Mouse (Mus musculus): ENCODE measurements around the gene Gm4952. TPM values are rescaled to one million over a fixed set of nuclear protein-coding genes. Genes with fewer than 3 reads are reported as not detected.

Gm4952 gene
- total and polyA plus RNA-seq, 3 experiments: 0.17 to 0.26 TPM; not detected in 1

DNA sequence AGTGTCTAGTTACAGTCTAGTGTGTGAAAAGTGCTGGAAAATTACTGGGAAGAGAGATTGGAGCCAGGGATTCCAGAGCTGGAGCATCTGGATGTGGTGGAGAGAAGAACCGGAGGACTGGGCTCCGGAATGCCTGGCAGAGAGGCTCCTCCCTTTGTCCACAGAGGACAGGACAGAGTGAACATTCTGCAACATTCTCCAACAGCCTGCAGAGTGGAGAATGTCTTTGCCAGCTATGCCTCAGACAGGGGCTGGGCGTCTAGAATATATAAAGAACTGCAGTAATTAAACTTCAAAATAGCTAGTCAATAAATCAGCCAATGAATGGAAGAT lies 2.7 kb upstream of the Gm4952 start:
- TF ChIP-seq MAZ (IDR thresholded peaks at IDR 0.05; ENCODE audit: low read depth, low read length) (no peak), JUND (conservative IDR thresholded peaks at IDR 0.05; ENCODE audit: low read depth, low read length) (no peak), POLR2AphosphoS2 (IDR thresholded peaks at IDR 0.05; ENCODE audit: low read depth, low read length) (no peak), MEF2A (IDR thresholded peaks at IDR 0.05; ENCODE audit: borderline replicate concordance, low read depth, low read length) (no peak), RAD21 (IDR thresholded peaks at IDR 0.05; ENCODE audit: low read depth, low read length) (no peak), IRF4 (IDR thresholded peaks at IDR 0.05; ENCODE audit: low read depth, low read length) (no peak), UBTF (IDR thresholded peaks at IDR 0.05; ENCODE audit: low read depth, low read length) (no peak), SIN3A (IDR thresholded peaks at IDR 0.05; ENCODE audit: low read length) (no peak), CHD2 (IDR thresholded peaks at IDR 0.05; ENCODE audit: low read length) (no peak)
- H3K4me2 ChIP-seq (ENCODE audit: insufficient read depth, low read depth, poor library complexity, severe bottlenecking): no peak overlapping the region

DNA sequence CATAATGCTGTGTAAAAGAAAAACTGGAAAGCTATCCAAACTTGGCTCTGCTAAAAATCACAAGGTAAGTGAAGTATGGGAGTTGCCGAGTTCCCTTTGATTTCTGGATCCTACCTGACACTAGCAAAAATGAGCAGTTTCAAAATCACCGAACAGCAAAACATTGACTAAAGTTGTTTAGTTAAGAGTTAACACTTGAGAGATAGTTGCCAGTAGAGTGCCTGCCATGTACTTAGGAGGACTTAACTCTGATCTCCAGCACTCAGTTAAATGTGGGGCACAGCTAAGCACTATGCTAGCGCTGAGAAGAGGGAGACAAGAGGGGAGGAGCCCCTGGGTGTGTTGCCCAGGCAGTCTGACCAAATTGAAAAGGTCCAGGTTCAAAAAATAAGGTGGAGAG lies 1.1 kb upstream of the Gm4952 start:
- Histone ChIP-seq H3K4me3 (replicated peaks in 1 of 3; ENCODE audit: low read depth in 2 of 3, low read length in 2 of 3, poor library complexity in 1 of 3) (no peak overlapping the region), H3K27ac (ENCODE audit: insufficient read depth, low read depth) (no peak overlapping the region), H3K9me3 (replicated peaks; ENCODE audit: low read length) (no peaks in the 10 kb centered on the region), H3K4me2 (ENCODE audit: insufficient read depth, low read depth, poor library complexity, severe bottlenecking) (no peak overlapping the region), H3K4me1 (ENCODE audit: control insufficient read depth in 1 of 2, insufficient read depth in 2 of 2) (peaks cover 4 to 7% of the 10 kb centered on the region in 2 experiments), H3K36me3 (replicated peaks in 1 of 2; ENCODE audit: control insufficient read depth in 1 of 2, insufficient read depth in 1 of 2, low read length in 1 of 2) (no peaks in the 10 kb centered on the region), H3K79me2 (replicated peaks; ENCODE audit: control insufficient read depth, extremely low read depth, insufficient read depth, poor library complexity, severe bottlenecking) (no peaks in the 10 kb centered on the region), H3K9ac (ENCODE audit: insufficient read depth, low read depth) (no peak overlapping the region), H3K27me3 (replicated peaks) (no peaks in the 10 kb centered on the region)
- no peak for DNase-seq (ENCODE audit: extremely low read depth)
- in situ Hi-C loops (cut with MboI; ENCODE audit: low pct_ligation_motif_present, low pct_unique_long_range_greater_than_20kb, low sequenced_read_pairs): no loop called here
- dilution Hi-C loops (cut with MboI; ENCODE audit: extremely low pct_ligation_motif_present, extremely low pct_unique_long_range_greater_than_20kb, low sequenced_read_pairs): no loop called here
- TF ChIP-seq ZKSCAN1 (IDR thresholded peaks at IDR 0.05; ENCODE audit: borderline replicate concordance, low read depth, low read length): no peak

More for the DNA sequence above, 2.7 kb upstream of the Gm4952 start:
- dilution Hi-C loops (cut with MboI; ENCODE audit: extremely low pct_ligation_motif_present, extremely low pct_unique_long_range_greater_than_20kb, low sequenced_read_pairs): no loop called here
- in situ Hi-C loops (cut with MboI; ENCODE audit: low pct_ligation_motif_present, low pct_unique_long_range_greater_than_20kb, low sequenced_read_pairs): no loop called here
- H3K79me2 ChIP-seq (replicated peaks; ENCODE audit: control insufficient read depth, extremely low read depth, insufficient read depth, poor library complexity, severe bottlenecking): no peaks in the 10 kb centered on the region
- no peaks in the 10 kb centered on the region for H3K9me3 ChIP-seq (replicated peaks; ENCODE audit: low read length)
- H3K4me1 ChIP-seq (ENCODE audit: control insufficient read depth in 1 of 2, insufficient read depth in 2 of 2): peaks cover 4 to 7% of the 10 kb centered on the region in 2 experiments
- no peak overlapping the region for H3K27ac ChIP-seq (ENCODE audit: insufficient read depth, low read depth)
- H3K27me3 ChIP-seq (replicated peaks): no peaks in the 10 kb centered on the region
- peaks cover 0 to 5% of the 10 kb centered on the region in 2 experiments for H3K36me3 ChIP-seq (replicated peaks in 1 of 2; ENCODE audit: control insufficient read depth in 1 of 2, insufficient read depth in 1 of 2, low read length in 1 of 2)
- no peak overlapping the region for H3K9ac ChIP-seq (ENCODE audit: insufficient read depth, low read depth)
- no peak overlapping the region for H3K4me3 ChIP-seq (replicated peaks in 1 of 3; ENCODE audit: low read depth in 2 of 3, low read length in 2 of 3, poor library complexity in 1 of 3)
- no peak for DNase-seq (ENCODE audit: extremely low read depth)

DNA sequence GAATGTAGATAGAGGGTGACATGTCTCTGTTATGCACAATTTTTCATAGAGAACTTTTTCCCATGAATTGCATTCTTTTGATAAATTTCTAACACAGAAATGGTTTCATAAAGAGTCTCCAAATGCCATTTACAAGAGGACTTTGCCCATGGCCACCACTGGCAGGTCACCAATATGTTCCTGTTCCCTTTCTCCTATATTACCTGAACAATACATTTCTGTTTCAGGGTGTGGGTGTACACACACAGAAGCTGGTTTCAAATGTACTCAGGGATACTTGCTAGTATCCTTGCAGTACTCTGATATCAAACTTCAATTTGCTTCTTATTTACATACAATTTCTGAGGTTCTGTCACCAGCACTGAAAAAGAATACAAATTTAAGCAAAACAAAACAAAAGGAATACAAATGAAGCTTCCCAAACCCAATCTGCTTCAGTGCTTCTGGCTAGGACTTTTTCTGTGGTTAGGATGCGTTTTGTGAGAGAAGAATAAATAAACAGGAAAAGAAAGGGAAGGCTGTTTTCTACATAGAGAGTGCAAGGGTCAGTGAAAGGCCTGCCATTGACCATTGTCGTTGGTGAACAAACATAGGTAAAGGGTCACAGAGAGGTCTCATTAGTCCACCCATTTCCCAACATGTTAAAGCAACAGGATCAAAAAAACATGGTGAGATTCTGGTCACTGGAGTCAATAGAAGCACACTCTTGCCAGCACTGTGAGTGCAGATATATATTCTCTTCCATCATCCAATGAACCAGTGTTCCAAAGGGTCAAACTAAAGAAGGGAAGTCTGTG lies 1.1 kb downstream of the Gm4952 start:
- Histone ChIP-seq H3K4me2 (ENCODE audit: insufficient read depth, low read depth, poor library complexity, severe bottlenecking) (no peak overlapping the region), H3K27me3 (replicated peaks) (no peaks in the 10 kb centered on the region), H3K36me3 (replicated peaks in 1 of 2; ENCODE audit: control insufficient read depth in 1 of 2, insufficient read depth in 1 of 2, low read length in 1 of 2) (no peaks in the 10 kb centered on the region), H3K79me2 (replicated peaks; ENCODE audit: control insufficient read depth, extremely low read depth, insufficient read depth, poor library complexity, severe bottlenecking) (no peaks in the 10 kb centered on the region), H3K4me3 (replicated peaks in 1 of 3; ENCODE audit: low read depth in 2 of 3, low read length in 2 of 3, poor library complexity in 1 of 3) (no peak overlapping the region), H3K27ac (ENCODE audit: insufficient read depth, low read depth) (no peak overlapping the region), H3K9ac (ENCODE audit: insufficient read depth, low read depth) (no peak overlapping the region), H3K9me3 (replicated peaks; ENCODE audit: low read length) (no peaks in the 10 kb centered on the region), H3K4me1 (ENCODE audit: control insufficient read depth in 1 of 2, insufficient read depth in 2 of 2) (peaks cover 4 to 7% of the 10 kb centered on the region in 2 experiments)
- no peak for DNase-seq (ENCODE audit: extremely low read depth)
- dilution Hi-C loops (cut with MboI; ENCODE audit: extremely low pct_ligation_motif_present, extremely low pct_unique_long_range_greater_than_20kb, low sequenced_read_pairs): no loop called here
- in situ Hi-C loops (cut with MboI; ENCODE audit: low pct_ligation_motif_present, low pct_unique_long_range_greater_than_20kb, low sequenced_read_pairs): no loop called here
- TF ChIP-seq BHLHE40 (IDR thresholded peaks at IDR 0.05; ENCODE audit: low read depth, low read length) (no peak), POLR2AphosphoS2 (IDR thresholded peaks at IDR 0.05; ENCODE audit: low read depth, low read length) (no peak), ETS1 (conservative IDR thresholded peaks at IDR 0.05; ENCODE audit: low read depth, low read length) (no peak), TBP (conservative IDR thresholded peaks at IDR 0.05; ENCODE audit: low read depth, low read length) (no peak), ZKSCAN1 (IDR thresholded peaks at IDR 0.05; ENCODE audit: borderline replicate concordance, low read depth, low read length) (no peak), NELFE (IDR thresholded peaks at IDR 0.05; ENCODE audit: low read depth, low read length) (no peak), SMC3 (IDR thresholded peaks at IDR 0.05; ENCODE audit: low read depth, low read length) (no peak)
